12 mouse cellular contexts compared by ENCODE assay signal in the genomic region with DNA sequence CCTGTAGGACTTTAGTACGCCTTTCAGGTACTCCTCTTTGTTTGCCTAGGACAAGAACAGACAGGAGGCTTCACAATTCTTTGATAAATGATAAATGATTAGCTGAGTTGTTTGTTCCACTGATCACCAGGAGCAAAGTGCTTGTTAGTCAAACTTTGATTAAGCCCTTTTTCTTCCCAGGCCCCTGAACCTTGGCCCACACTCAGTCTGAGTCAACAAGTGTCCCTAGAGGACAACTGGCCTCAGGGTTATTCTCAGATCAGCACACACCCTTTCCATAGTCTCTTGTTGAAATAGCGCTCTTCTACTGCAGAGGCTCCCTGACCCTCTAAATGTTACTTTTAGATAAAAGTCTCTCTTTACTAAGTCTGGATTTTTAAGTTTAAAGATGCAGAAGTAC. TPM values are rescaled to one million over a fixed set of nuclear protein-coding genes. Genes with fewer than 3 reads are reported as not detected.
DNase-seq lines count a peak whose midpoint lies in the region; ATAC-seq lines count a peak whose summit lies in the region.
"Had no signal": no experiment of that assay in that cellular context is flagged by ENCODE, and none has a peak within 500 bp of the region (broad histone marks: within the 10 kb centered on the region; RNA-seq: fewer than 3 reads in every experiment).

No protein-coding gene starts in this region.

- no peaks in the 10 kb centered on the region for H3K27me3 ChIP-seq in heart, embryonic 12.5 days (replicated peaks)
- H3K27me3 ChIP-seq in liver, embryonic 16.5 days (ENCODE audit: control insufficient read depth, insufficient read depth, low read depth, low read length): no peaks in the 10 kb centered on the region
- H3K27me3 ChIP-seq in midbrain, embryonic 15.5 days (replicated peaks): no peaks in the 10 kb centered on the region
- H3K27me3 ChIP-seq in forebrain, embryonic 13.5 days: no peaks in the 10 kb centered on the region
- H3K27me3 ChIP-seq: limb, embryonic 12.5 days had no signal

- no peak for ATAC-seq in heart, embryonic 12.5 days (ENCODE audit: insufficient number of reproducible peaks, low FRiP score)
- ATAC-seq in liver, embryonic 16.5 days (ENCODE audit: low read depth): peak; percentile 87
- no peak for ATAC-seq in midbrain, embryonic 15.5 days (replicated peaks)
- no peak for ATAC-seq in forebrain, embryonic 13.5 days

- peak; percentile 96 for DNase-seq in heart, adult 11 months
- peak; percentile 20 for DNase-seq in adrenal gland, postnatal 25 days
- peak; percentile 67 to 78 for DNase-seq in kidney, adult 8-10 months
- no peak for DNase-seq in testis, postnatal 14 days (ENCODE audit: low spot score)

- H3K36me3 ChIP-seq in heart, embryonic 12.5 days: no peaks in the 10 kb centered on the region
- no peaks in the 10 kb centered on the region for H3K36me3 ChIP-seq in liver, embryonic 16.5 days (ENCODE audit: control insufficient read depth, insufficient read depth)
- H3K36me3 ChIP-seq in midbrain, embryonic 15.5 days (replicated peaks): no peaks in the 10 kb centered on the region
- H3K36me3 ChIP-seq in forebrain, embryonic 13.5 days (ENCODE audit: poor library complexity, severe bottlenecking): no peaks in the 10 kb centered on the region
- H3K36me3 ChIP-seq: forebrain, embryonic 10.5 days; limb, embryonic 12.5 days; midbrain, embryonic 10.5 days had no signal

- no peak overlapping the region for H3K4me3 ChIP-seq in heart, embryonic 12.5 days
- H3K4me3 ChIP-seq in liver, embryonic 16.5 days (ENCODE audit: low read depth, low read length): no peak overlapping the region
- H3K4me3 ChIP-seq in midbrain, embryonic 15.5 days: no peak overlapping the region
- H3K4me3 ChIP-seq in forebrain, embryonic 13.5 days: no peak overlapping the region
- H3K4me3 ChIP-seq: forebrain, embryonic 10.5 days; limb, embryonic 12.5 days; midbrain, embryonic 10.5 days had no signal

- no peaks in the 10 kb centered on the region for H3K4me1 ChIP-seq in heart, embryonic 12.5 days (replicated peaks)
- no peaks in the 10 kb centered on the region for H3K4me1 ChIP-seq in liver, embryonic 16.5 days (ENCODE audit: control insufficient read depth, low read depth, low read length)
- no peaks in the 10 kb centered on the region for H3K4me1 ChIP-seq in midbrain, embryonic 15.5 days
- no peaks in the 10 kb centered on the region for H3K4me1 ChIP-seq in forebrain, embryonic 13.5 days
- H3K4me1 ChIP-seq: limb, embryonic 12.5 days had no signal

- H3K9ac ChIP-seq in heart, embryonic 12.5 days: no peak overlapping the region
- no peak overlapping the region for H3K9ac ChIP-seq in liver, embryonic 16.5 days (ENCODE audit: low read depth, low read length)
- H3K9ac ChIP-seq in midbrain, embryonic 15.5 days: no peak overlapping the region
- H3K9ac ChIP-seq in forebrain, embryonic 13.5 days: no peak overlapping the region
- H3K9ac ChIP-seq: hindbrain, embryonic 14.5 days; limb, embryonic 12.5 days had no signal

- no peak overlapping the region for H3K4me2 ChIP-seq in heart, embryonic 12.5 days
- no peak overlapping the region for H3K4me2 ChIP-seq in liver, embryonic 16.5 days (ENCODE audit: low read depth, low read length)
- H3K4me2 ChIP-seq in midbrain, embryonic 15.5 days: no peak overlapping the region
- no peak overlapping the region for H3K4me2 ChIP-seq in forebrain, embryonic 13.5 days
- H3K4me2 ChIP-seq: hindbrain, embryonic 14.5 days; limb, embryonic 12.5 days had no signal

- no peaks in the 10 kb centered on the region for H3K9me3 ChIP-seq in heart, embryonic 12.5 days (replicated peaks)
- H3K9me3 ChIP-seq in liver, embryonic 16.5 days (replicated peaks; ENCODE audit: control insufficient read depth, low read length): no peaks in the 10 kb centered on the region
- no peaks in the 10 kb centered on the region for H3K9me3 ChIP-seq in midbrain, embryonic 15.5 days
- no peaks in the 10 kb centered on the region for H3K9me3 ChIP-seq in forebrain, embryonic 13.5 days (replicated peaks)
- H3K9me3 ChIP-seq: forebrain, embryonic 10.5 days; limb, embryonic 12.5 days; midbrain, embryonic 10.5 days had no signal

- 62% methylated on average over 2 of the region's 2 CpGs for WGBS in heart, embryonic 12.5 days
- WGBS in liver, embryonic 16.5 days (ENCODE audit: insufficient replicate concordance): 48% methylated on average over 2 of the region's 2 CpGs
- 74% methylated on average over 2 of the region's 2 CpGs for WGBS in midbrain, embryonic 15.5 days
- 73% methylated on average over 2 of the region's 2 CpGs for WGBS in forebrain, embryonic 13.5 days

- no peak overlapping the region for H3K27ac ChIP-seq in heart, embryonic 12.5 days (ENCODE audit: poor library complexity, severe bottlenecking)
- no peak overlapping the region; the same call in 1 of the 2 replicates for H3K27ac ChIP-seq in liver, embryonic 16.5 days (ENCODE audit: low read length)
- no peak overlapping the region for H3K27ac ChIP-seq in midbrain, embryonic 15.5 days
- H3K27ac ChIP-seq in forebrain, embryonic 13.5 days: no peak overlapping the region
- H3K27ac ChIP-seq: forebrain, embryonic 10.5 days; hindbrain, embryonic 14.5 days; limb, embryonic 12.5 days; midbrain, embryonic 10.5 days had no signal

RNA-seq across cellular contexts. Expression of gene Gm10203, which starts 11.0 kb away (rescaled TPM):
- polyA plus RNA-seq in heart, embryonic 12.5 days (2016; fragmentation: Nextera tagmentation; extraction: Ambion mirVana): not detected in 2 replicates
- not detected in 2 replicates for total RNA-seq in adrenal gland, postnatal 25 days (2021)
- polyA plus RNA-seq in liver, embryonic 16.5 days (2015; fragmentation: Nextera tagmentation; extraction: Ambion mirVana): not detected in 2 replicates
- polyA plus RNA-seq in midbrain, embryonic 15.5 days (2015; fragmentation: Nextera tagmentation; extraction: Ambion mirVana): not detected in 2 replicates
- not detected in 2 replicates for polyA plus RNA-seq in forebrain, embryonic 13.5 days (2015; fragmentation: Nextera tagmentation; extraction: Ambion mirVana)
- polyA plus RNA-seq: forebrain, embryonic 10.5 days; hindbrain, embryonic 14.5 days; limb, embryonic 12.5 days; midbrain, embryonic 10.5 days had no signal

RNA-seq across cellular contexts. Expression of gene Dennd5b, which starts 17.5 kb away (rescaled TPM):
- polyA plus RNA-seq in heart, embryonic 12.5 days (2016; fragmentation: Nextera tagmentation; extraction: Ambion mirVana): 10.3 and 10.9 TPM in 2 replicates
- 14.0 and 15.7 TPM in 2 replicates for total RNA-seq in adrenal gland, postnatal 25 days (2021)
- 4.5 TPM in 2 replicates for polyA plus RNA-seq in liver, embryonic 16.5 days (2015; fragmentation: Nextera tagmentation; extraction: Ambion mirVana)
- polyA plus RNA-seq in midbrain, embryonic 15.5 days (2015; fragmentation: Nextera tagmentation; extraction: Ambion mirVana): 13.8 and 16.3 TPM in 2 replicates
- 13.5 and 13.9 TPM in 2 replicates for polyA plus RNA-seq in forebrain, embryonic 13.5 days (2015; fragmentation: Nextera tagmentation; extraction: Ambion mirVana)

RNA-seq across cellular contexts. Expression of gene Etfbkmt, which starts 20.7 kb away (rescaled TPM):
- 15.6 and 17.4 TPM in 2 replicates for polyA plus RNA-seq in heart, embryonic 12.5 days (2016; fragmentation: Nextera tagmentation; extraction: Ambion mirVana)
- total RNA-seq in adrenal gland, postnatal 25 days (2021): 15.8 and 24.3 TPM in 2 replicates
- 13.3 and 15.7 TPM in 2 replicates for polyA plus RNA-seq in liver, embryonic 16.5 days (2015; fragmentation: Nextera tagmentation; extraction: Ambion mirVana)
- polyA plus RNA-seq in midbrain, embryonic 15.5 days (2015; fragmentation: Nextera tagmentation; extraction: Ambion mirVana): 6.8 and 9.8 TPM in 2 replicates
- polyA plus RNA-seq in forebrain, embryonic 13.5 days (2015; fragmentation: Nextera tagmentation; extraction: Ambion mirVana): 8.3 TPM in 2 replicates
